Mouse (Mus musculus) midbrain, postnatal 0 days (tissue): Measurements from ENCODE around the gene Svbp. TPM values are rescaled to one million over a fixed set of nuclear protein-coding genes. Genes with fewer than 3 reads are reported as not detected.

Source experiments
- ATAC-seq: fragments of 200-750 bp; cut with Nextera tagmentation; 2 replicates; pipeline ENCODE4 v1.8.0; 2017; ENCODE audit warnings: moderate number of reproducible peaks, mild to moderate bottlenecking, moderate TSS enrichment, moderate library complexity; ENCODE audit not compliant: low FRiP score
- DNase-seq: peaks from one replicate; pipeline ENCODE4 v3.0.0-alpha.2; 2015; ENCODE audit warnings: low spot score
- H3K27ac ChIP-seq: fragments of 300-500 bp; sonication (generic); 2 replicates; pipeline ENCODE4 v1.5.1; 2014; ENCODE audit warnings: low read depth, mild to moderate bottlenecking, low read length, mixed read lengths
- H3K27me3 ChIP-seq: fragments of 300-500 bp; sonication (generic); 2 replicates; pipeline ENCODE4 v1.6.1; 2014; ENCODE audit warnings: low read length, control low read depth, mixed read lengths; ENCODE audit not compliant: insufficient read depth
- H3K36me3 ChIP-seq: fragments of 300-500 bp; sonication (generic); 2 replicates; pipeline ENCODE4 v1.6.1; 2014; ENCODE audit warnings: low read length, control low read depth, mixed read lengths; ENCODE audit not compliant: insufficient read depth
- H3K4me1 ChIP-seq: fragments of 300-500 bp; sonication (generic); 2 replicates; pipeline ENCODE4 v1.6.1; 2014; ENCODE audit warnings: mild to moderate bottlenecking, control low read depth, antibody characterized with exemption, low read length, mixed read lengths; ENCODE audit not compliant: insufficient read depth
- H3K4me2 ChIP-seq: fragments of 300-500 bp; sonication (generic); 2 replicates; pipeline ENCODE4 v1.6.1; 2014; ENCODE audit warnings: low read depth, mild to moderate bottlenecking, low read length, mixed read lengths; ENCODE audit not compliant: poor library complexity, severe bottlenecking
- H3K4me3 ChIP-seq: fragments of 300-500 bp; sonication (generic); 2 replicates; pipeline ENCODE4 v1.5.1; 2014; ENCODE audit warnings: low read depth, mild to moderate bottlenecking, low read length, moderate library complexity
- H3K9ac ChIP-seq: fragments of 300-500 bp; sonication (generic); replicated peaks from 2 replicates; pipeline ENCODE4 v1.6.1; 2014; ENCODE audit warnings: mild to moderate bottlenecking, low read length, moderate library complexity, mixed read lengths; ENCODE audit not compliant: poor library complexity, severe bottlenecking
- H3K9me3 ChIP-seq: fragments of 300-500 bp; sonication (generic); 2 replicates; pipeline ENCODE4 v1.6.1; 2016; ENCODE audit warnings: low read length, control low read depth
- CTCF ChIP-seq: IDR thresholded peaks from 2 replicates; pipeline ENCODE4 v1.5.1; 2016; ENCODE audit warnings: antibody characterized with exemption, mild to moderate bottlenecking
- WGBS: fragments of 180-500 bp; shearing (Covaris S2); extraction: QIAGEN DNeasy Blood & Tissue Kit; methylation state at CpG from one replicate; pipeline ENCODE4 v1.1.7; 2014; 5-methylcytosine and 5-hydroxymethylcytosine counted together
- polyA plus RNA-seq: library from polyadenylated mRNA; unstranded; fragments of >200 nt; fragmentation: Nextera tagmentation; extraction: Ambion mirVana; gene quantifications from 2 replicates; pipeline ENCODE4 v1.2.1, GENCODE M21; 2015
- total RNA-seq: library from RNA; depleted of rRNA; stranded (reverse); fragments of >200 nt; gene quantifications from 2 replicates; pipeline ENCODE4 v1.2.3, GENCODE M21; 2014

Gene Svbp
- total and polyA plus RNA-seq, 2 experiments from 2014 or later, result 66.3 to 196 TPM

GRCm38 (mm10) chr4:119185771-119186170, 9.3 kb upstream of the Svbp start:
- H3K9me3 ChIP-seq, result no peaks in the 10 kb centered on the region
- H3K27me3 ChIP-seq, result no peaks in the 10 kb centered on the region
- DNase-seq (no peak), ATAC-seq (no peak)
- no peak overlapping the region for H3K4me3 ChIP-seq
- H3K4me1 ChIP-seq, result no peaks in the 10 kb centered on the region
- WGBS, result 86% methylated on average over 4 of the region's 4 CpGs
- no peak for TF ChIP-seq CTCF
- no peak overlapping the region for H3K4me2 ChIP-seq
- no peak overlapping the region for H3K27ac ChIP-seq
- no peaks in the 10 kb centered on the region for H3K36me3 ChIP-seq
- H3K9ac ChIP-seq, result no peak overlapping the region

- ATAC-seq (no peak), DNase-seq (no peak)
- Histone ChIP-seq H3K27ac (no peak overlapping the region), H3K4me3 (no peak overlapping the region), H3K4me2 (no peak overlapping the region), H3K4me1 (no peaks in the 10 kb centered on the region), H3K27me3 (no peaks in the 10 kb centered on the region), H3K9me3 (no peaks in the 10 kb centered on the region), H3K9ac (no peak overlapping the region), H3K36me3 (no peaks in the 10 kb centered on the region)
- TF ChIP-seq CTCF, result peak; percentile 69
- WGBS, result 56% methylated on average over 11 of the region's 11 CpGs
Observed at GRCm38 (mm10) chr4:119188060-119188785, 6.9 kb upstream of the Svbp start.

GRCm38 (mm10) chr4:119189392-119189791, 5.7 kb upstream of the Svbp start:
- H3K9ac ChIP-seq, result no peak overlapping the region
- no peak overlapping the region for H3K4me3 ChIP-seq
- no peak overlapping the region for H3K27ac ChIP-seq
- no peaks in the 10 kb centered on the region for H3K36me3 ChIP-seq
- no peak for DNase-seq
- H3K9me3 ChIP-seq, result no peaks in the 10 kb centered on the region
- WGBS, result 31% methylated on average over 6 of the region's 6 CpGs
- H3K27me3 ChIP-seq, result no peaks in the 10 kb centered on the region
- ATAC-seq, result no peak
- no peak for TF ChIP-seq CTCF
- H3K4me1 ChIP-seq, result no peaks in the 10 kb centered on the region
- H3K4me2 ChIP-seq, result no peak overlapping the region

DNA sequence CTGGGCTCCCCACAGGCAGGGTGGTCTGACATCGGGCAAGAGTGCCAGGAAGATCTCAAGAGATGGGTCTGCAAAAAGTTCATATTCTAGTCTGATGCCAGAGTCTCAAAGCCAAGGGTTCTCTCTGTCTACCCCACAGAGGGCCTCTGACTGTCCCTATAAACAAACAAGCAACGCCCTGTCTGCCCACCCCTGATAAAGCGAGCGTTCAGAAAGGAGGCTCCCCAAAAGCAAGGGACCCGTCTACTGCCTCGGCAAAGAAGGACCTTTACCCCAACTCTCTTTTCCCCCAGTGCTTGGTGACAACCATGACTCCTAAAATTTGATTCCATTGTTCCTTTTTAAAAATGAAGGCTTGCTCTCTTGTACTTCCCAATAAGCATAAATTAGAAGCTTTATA, 5.2 kb upstream of the Svbp start, which contains the start of gene Ermap:
TSS of gene Ermap (minus strand) at position 148 of the 400 bp plus-strand sequence.
- no peak for TF ChIP-seq CTCF
- ATAC-seq (no peak), DNase-seq (no peak)
- H3K4me3 ChIP-seq, result no peak within 1 kb of the TSS
- no peaks in the 10 kb centered on the region for H3K36me3 ChIP-seq
- H3K9me3 ChIP-seq, result no peaks in the 10 kb centered on the region
- no peak within 1 kb of the TSS for H3K9ac ChIP-seq
- H3K27ac ChIP-seq, result no peak within 1 kb of the TSS
- no peaks in the 10 kb centered on the region for H3K4me1 ChIP-seq
- WGBS, result 51% methylated on average over 6 of the region's 6 CpGs
- H3K4me2 ChIP-seq, result no peak within 1 kb of the TSS
- no peaks in the 10 kb centered on the region for H3K27me3 ChIP-seq

DNA sequence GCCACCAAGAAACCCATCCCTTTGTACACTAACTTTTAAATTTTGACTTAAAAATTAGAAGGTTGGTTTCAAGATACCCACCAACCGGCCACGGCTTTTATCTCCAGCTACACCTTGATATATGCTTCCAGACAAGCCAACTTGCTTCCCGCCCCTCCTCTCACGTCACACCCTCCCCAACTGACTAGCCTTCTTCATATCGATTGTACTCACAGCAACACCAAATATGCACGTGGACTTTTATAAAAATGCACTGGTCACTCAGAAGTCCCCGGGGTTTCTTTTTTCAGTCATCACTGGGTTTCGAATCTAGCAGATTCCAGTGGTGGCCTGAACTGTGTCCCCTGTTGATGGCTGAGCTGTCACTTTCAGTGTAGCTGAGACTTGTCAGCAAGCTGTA, 4.5 kb upstream of the Svbp start:
- Histone ChIP-seq H3K27me3 (no peaks in the 10 kb centered on the region), H3K4me1 (no peaks in the 10 kb centered on the region), H3K36me3 (no peaks in the 10 kb centered on the region), H3K9me3 (no peaks in the 10 kb centered on the region), H3K9ac (no peak overlapping the region), H3K4me3 (no peak overlapping the region), H3K4me2 (no peak overlapping the region), H3K27ac (no peak overlapping the region)
- DNase-seq (no peak), ATAC-seq (no peak)
- TF ChIP-seq CTCF, result no peak
- 82% methylated on average over 8 of the region's 8 CpGs for WGBS

DNA sequence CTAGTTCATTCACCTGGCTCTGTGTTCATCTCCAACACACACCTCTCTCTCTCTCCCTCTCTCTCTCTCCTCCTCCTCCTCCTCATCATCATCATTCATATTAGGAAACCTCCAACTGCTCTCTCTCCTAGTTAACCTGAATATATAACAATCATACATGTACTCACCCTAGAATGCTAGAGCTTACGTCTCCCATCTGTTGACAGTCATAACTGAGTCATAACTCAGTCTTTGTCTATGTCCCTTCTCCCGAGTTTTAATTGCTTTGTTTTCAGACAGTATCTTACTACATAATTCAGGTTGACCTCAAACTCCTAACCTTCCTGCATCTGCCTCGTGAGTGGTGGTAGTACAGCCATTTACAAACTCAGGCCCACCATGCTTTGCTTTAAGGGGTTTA, 3.8 kb upstream of the Svbp start:
- DNase-seq (no peak), ATAC-seq (no peak)

More for the DNA sequence above, 3.8 kb upstream of the Svbp start:
- WGBS, result 78% methylated on average over 3 of the region's 3 CpGs
- Histone ChIP-seq H3K4me2 (no peak overlapping the region), H3K4me1 (no peaks in the 10 kb centered on the region), H3K4me3 (no peak overlapping the region), H3K27me3 (no peaks in the 10 kb centered on the region), H3K27ac (no peak overlapping the region), H3K9ac (no peak overlapping the region), H3K9me3 (no peaks in the 10 kb centered on the region), H3K36me3 (no peaks in the 10 kb centered on the region)
- no peak for TF ChIP-seq CTCF
